Mouse (Mus musculus): Measurements from ENCODE around the gene Heg1.

GRCm38 (mm10) chr16:33686056-33686455 lies 1.9 kb downstream of the Heg1 start:
- no peak for TF ChIP-seq CTCF (conservative IDR thresholded peaks at IDR 0.05; ENCODE audit: insufficient read depth, insufficient read length, low read depth, low read length)
- TF ChIP-seq POLR2A (IDR thresholded peaks at IDR 0.05; ENCODE audit: low read depth, low read length), result no peak
